Mouse (Mus musculus) limb, embryonic 14.5 days (tissue): Measurements from ENCODE around the gene Copb1. TPM values are rescaled to one million over a fixed set of nuclear protein-coding genes. Genes with fewer than 3 reads are reported as not detected.

ENCODE experiments used
- ATAC-seq: fragments of 200-750 bp; cut with Nextera tagmentation; 2 replicates; pipeline ENCODE4 v1.8.0; 2017; ENCODE audit warnings: low read depth, moderate number of reproducible peaks, moderate TSS enrichment; ENCODE audit not compliant: low FRiP score
- DNase-seq: peaks from one replicate; pipeline ENCODE4 v3.0.0-alpha.2; 2015; ENCODE audit warnings: low spot score
- H3K27ac ChIP-seq: fragments of 300-500 bp; sonication (generic); replicated peaks from 2 replicates; pipeline ENCODE4 v1.5.1; 2014; ENCODE audit warnings: low read depth, mild to moderate bottlenecking, low read length, moderate library complexity, mixed read lengths
- H3K27me3 ChIP-seq: fragments of 300-500 bp; sonication (generic); 2 replicates; pipeline ENCODE4 v1.6.1; 2014; ENCODE audit warnings: low read length, mixed read lengths; ENCODE audit not compliant: control insufficient read depth, insufficient read depth
- H3K36me3 ChIP-seq: fragments of 300-500 bp; sonication (generic); 2 replicates; pipeline ENCODE4 v1.6.1; 2014; ENCODE audit warnings: mild to moderate bottlenecking, low read length, moderate library complexity, mixed read lengths; ENCODE audit not compliant: control insufficient read depth, insufficient read depth
- H3K4me1 ChIP-seq: fragments of 300-500 bp; sonication (generic); 2 replicates; pipeline ENCODE4 v1.6.1; 2014; ENCODE audit warnings: antibody characterized with exemption, low read length, mixed read lengths; ENCODE audit not compliant: control insufficient read depth, insufficient read depth
- H3K4me2 ChIP-seq: fragments of 300-500 bp; sonication (generic); replicated peaks from 2 replicates; pipeline ENCODE4 v1.6.1; 2014; ENCODE audit warnings: low read depth, mild to moderate bottlenecking, low read length, moderate library complexity; ENCODE audit not compliant: severe bottlenecking
- H3K4me3 ChIP-seq: fragments of 300-500 bp; sonication (generic); replicated peaks from 2 replicates; pipeline ENCODE4 v1.5.1; 2014; ENCODE audit warnings: low read length
- H3K9ac ChIP-seq: fragments of 300-500 bp; sonication (generic); 2 replicates; pipeline ENCODE4 v1.6.1; 2014; ENCODE audit warnings: mild to moderate bottlenecking, low read depth, low read length, moderate library complexity; ENCODE audit not compliant: severe bottlenecking
- H3K9me3 ChIP-seq: fragments of 300-500 bp; sonication (generic); 2 replicates; pipeline ENCODE4 v1.6.1; 2016; ENCODE audit warnings: low read length; ENCODE audit not compliant: control insufficient read depth
- POLR2A ChIP-seq: fragments of 200-500 bp; IDR thresholded peaks from 2 replicates; pipeline ENCODE4 v1.8.0; 2012; ENCODE audit warnings: inconsistent platforms, mild to moderate bottlenecking, moderate library complexity, borderline replicate concordance; ENCODE audit not compliant: insufficient read depth, insufficient read length; ENCODE audit errors: extremely low read depth
- WGBS: fragments of 180-500 bp; shearing (Covaris S2); extraction: QIAGEN DNeasy Blood & Tissue Kit; methylation state at CpG from one replicate; pipeline ENCODE4 v1.1.7; 2014; 5-methylcytosine and 5-hydroxymethylcytosine counted together
- polyA plus RNA-seq, 2 experiments: library from polyadenylated mRNA; depleted of rRNA in 1 of 2; stranded (reverse) in 1 of 2; unstranded in 1 of 2; fragments of >200 nt; fragmentation: Nextera tagmentation in 1 of 2; extraction: Ambion mirVana in 1 of 2; gene quantifications; 2 replicates each; pipeline versions ENCODE4 v1.2.1 to v1.2.3; 2012 to 2014

The Copb1 gene
- polyA plus RNA-seq, 2 experiments = 112 to 150 TPM

- no peak for DNase-seq
- Histone ChIP-seq H3K27me3 (no peaks in the 10 kb centered on the region), H3K9ac (no peak overlapping the region), H3K27ac (no peak overlapping the region), H3K36me3 (no peaks in the 10 kb centered on the region), H3K9me3 (no peaks in the 10 kb centered on the region), H3K4me1 (no peaks in the 10 kb centered on the region), H3K4me3 (no peak overlapping the region), H3K4me2 (no peak overlapping the region)
- WGBS = 78% methylated on average over 2 of the region's 2 CpGs
- no peak for ATAC-seq
- TF ChIP-seq POLR2A = no peak
Observed at GRCm38 (mm10) chr7:114176588-114176987, 77.9 kb downstream of the Copb1 start.

GRCm38 (mm10) chr7:114171354-114172097 is 83.0 kb downstream of the Copb1 start:
- no peak for ATAC-seq
- WGBS = 40% methylated on average over 8 of the region's 8 CpGs
- Histone ChIP-seq H3K9ac (no peak overlapping the region), H3K36me3 (no peaks in the 10 kb centered on the region), H3K4me3 (no peak overlapping the region), H3K27ac (no peak overlapping the region), H3K9me3 (no peaks in the 10 kb centered on the region), H3K4me1 (peaks cover 4% of the 10 kb centered on the region), H3K4me2 (no peak overlapping the region), H3K27me3 (no peaks in the 10 kb centered on the region)
- TF ChIP-seq POLR2A = no peak
- no peak for DNase-seq

- Histone ChIP-seq H3K4me1 (peaks cover 4% of the 10 kb centered on the region), H3K4me3 (no peak overlapping the region), H3K36me3 (no peaks in the 10 kb centered on the region), H3K4me2 (no peak overlapping the region), H3K9ac (no peak overlapping the region), H3K27me3 (no peaks in the 10 kb centered on the region), H3K9me3 (no peaks in the 10 kb centered on the region), H3K27ac (no peak overlapping the region)
- no peak for ATAC-seq
- DNase-seq = no peak
- no peak for TF ChIP-seq POLR2A
- WGBS = 92% methylated on average over 4 of the region's 4 CpGs
Observed at GRCm38 (mm10) chr7:114169996-114170395, 84.5 kb downstream of the Copb1 start.

GRCm38 (mm10) chr7:114169381-114169780 is 85.1 kb downstream of the Copb1 start:
- no peaks in the 10 kb centered on the region for H3K9me3 ChIP-seq
- no peak overlapping the region for H3K4me3 ChIP-seq
- H3K27me3 ChIP-seq = no peaks in the 10 kb centered on the region
- H3K9ac ChIP-seq = no peak overlapping the region
- ATAC-seq = no peak
- H3K36me3 ChIP-seq = no peaks in the 10 kb centered on the region
- no peak for DNase-seq
- no peak for TF ChIP-seq POLR2A
- H3K4me1 ChIP-seq = peaks cover 4% of the 10 kb centered on the region
- H3K27ac ChIP-seq = no peak overlapping the region
- 70% methylated on average over 2 of the region's 2 CpGs for WGBS
- no peak overlapping the region for H3K4me2 ChIP-seq

Other genes with a start within 250 kb of the Copb1 start
- 21.6 and 23.2 TPM in 2 replicates for gene Rras2, start 136.9 kb downstream of the Copb1 start, polyA plus RNA-seq (2012; rRNA removed)
- gene Rras2, start 136.9 kb downstream of the Copb1 start, polyA plus RNA-seq (2014; fragmentation: Nextera tagmentation; extraction: Ambion mirVana) = 25.4 and 29.4 TPM in 2 replicates
- 191 and 235 TPM in 2 replicates for gene Psma1, start 21.4 kb upstream of the Copb1 start, polyA plus RNA-seq (2012; rRNA removed)
- gene Psma1, start 21.4 kb upstream of the Copb1 start, polyA plus RNA-seq (2014; fragmentation: Nextera tagmentation; extraction: Ambion mirVana) = 343 and 351 TPM in 2 replicates
- 8.1 and 8.2 TPM in 2 replicates for gene Pde3b, start 160.6 kb upstream of the Copb1 start, polyA plus RNA-seq (2012; rRNA removed)
- gene Pde3b, start 160.6 kb upstream of the Copb1 start, polyA plus RNA-seq (2014; fragmentation: Nextera tagmentation; extraction: Ambion mirVana) = 7.4 and 8.9 TPM in 2 replicates